Mouse (Mus musculus): ENCODE data around the gene 1700001J03Rik. TPM values are rescaled to one million over a fixed set of nuclear protein-coding genes. Genes with fewer than 3 reads are reported as not detected.
"Not testable (repeated sequence)": the region's sequence is repeated elsewhere in the genome, so short reads cannot be mapped to it uniquely, and the experiment has no call there.

1700001J03Rik gene
- polyA plus RNA-seq, 1 experiment from 2014 or later = not detected

GRCm38 (mm10) chr5:146220501-146220878 lies 35.4 kb upstream of the 1700001J03Rik start:
- peak overlapping the region; percentile 96; the same call in 1 of the 2 replicates for H3K27ac ChIP-seq (replicated peaks)
- peak overlapping the region; percentile 64 for H3K4me2 ChIP-seq (replicated peaks)
- H3K9me3 ChIP-seq = no peaks in the 10 kb centered on the region
- ATAC-seq (ENCODE audit: low FRiP score, low read depth) = peak; percentile 51; the same call in 1 of the 2 replicates
- no peak overlapping the region; the same call in 1 of the 2 replicates for H3K9ac ChIP-seq (replicated peaks)
- peaks cover 34% of the 10 kb centered on the region for H3K36me3 ChIP-seq
- peaks cover 6% of the 10 kb centered on the region for H3K4me1 ChIP-seq
- peak overlapping the region; percentile 70 for H3K4me3 ChIP-seq
- H3K27me3 ChIP-seq = no peaks in the 10 kb centered on the region
- WGBS = 8% methylated on average over 13 of the region's 13 CpGs

GRCm38 (mm10) chr5:146205537-146205936 lies 20.4 kb upstream of the 1700001J03Rik start:
- H3K36me3 ChIP-seq = peaks cover 88% of the 10 kb centered on the region
- 95% methylated on average over 5 of the region's 5 CpGs for WGBS
- no peaks in the 10 kb centered on the region for H3K4me1 ChIP-seq
- no peak overlapping the region for H3K27ac ChIP-seq (replicated peaks)
- no peak overlapping the region for H3K4me3 ChIP-seq
- no peak for ATAC-seq (ENCODE audit: low FRiP score, low read depth)
- H3K4me2 ChIP-seq (replicated peaks) = no peak overlapping the region
- no peaks in the 10 kb centered on the region for H3K9me3 ChIP-seq
- H3K9ac ChIP-seq (replicated peaks) = no peak overlapping the region
- H3K27me3 ChIP-seq = no peaks in the 10 kb centered on the region

GRCm38 (mm10) chr5:146203921-146204320 lies 18.8 kb upstream of the 1700001J03Rik start:
- Histone ChIP-seq H3K9ac (replicated peaks) (no peak overlapping the region), H3K36me3 (peaks cover 76% of the 10 kb centered on the region), H3K27me3 (no peaks in the 10 kb centered on the region), H3K27ac (replicated peaks) (no peak overlapping the region), H3K9me3 (no peaks in the 10 kb centered on the region), H3K4me1 (no peaks in the 10 kb centered on the region), H3K4me2 (replicated peaks) (no peak overlapping the region), H3K4me3 (no peak overlapping the region)
- ATAC-seq (ENCODE audit: low FRiP score, low read depth) = no peak
- 84% methylated on average over 2 of the region's 2 CpGs for WGBS

- Histone ChIP-seq H3K27me3 (no peaks in the 10 kb centered on the region), H3K4me3 (no peak overlapping the region), H3K4me2 (replicated peaks) (no peak overlapping the region), H3K9ac (replicated peaks) (no peak overlapping the region), H3K4me1 (no peaks in the 10 kb centered on the region), H3K9me3 (no peaks in the 10 kb centered on the region), H3K36me3 (peaks cover 43% of the 10 kb centered on the region), H3K27ac (replicated peaks) (no peak overlapping the region)
- 99% methylated on average over 6 of the region's 6 CpGs for WGBS
- ATAC-seq (ENCODE audit: low FRiP score, low read depth) = no peak
Measured at GRCm38 (mm10) chr5:146200580-146200979, 15.5 kb upstream of the 1700001J03Rik start.

- no peaks in the 10 kb centered on the region for H3K9me3 ChIP-seq
- H3K9ac ChIP-seq (replicated peaks) = no peak overlapping the region
- H3K36me3 ChIP-seq = peaks cover 33% of the 10 kb centered on the region
- H3K4me3 ChIP-seq = no peak overlapping the region
- H3K27ac ChIP-seq (replicated peaks) = no peak overlapping the region
- no peak for ATAC-seq (ENCODE audit: low FRiP score, low read depth)
- 85% methylated on average over 2 of the region's 2 CpGs for WGBS
- no peaks in the 10 kb centered on the region for H3K27me3 ChIP-seq
- H3K4me1 ChIP-seq = no peaks in the 10 kb centered on the region
- no peak overlapping the region for H3K4me2 ChIP-seq (replicated peaks)
Measured at GRCm38 (mm10) chr5:146199540-146199939, 14.4 kb upstream of the 1700001J03Rik start.

GRCm38 (mm10) chr5:146199073-146199472 lies 14.0 kb upstream of the 1700001J03Rik start:
- H3K27me3 ChIP-seq = no peaks in the 10 kb centered on the region
- peaks cover 28% of the 10 kb centered on the region for H3K36me3 ChIP-seq
- no peaks in the 10 kb centered on the region for H3K9me3 ChIP-seq
- no peak overlapping the region for H3K4me3 ChIP-seq
- H3K27ac ChIP-seq (replicated peaks) = no peak overlapping the region
- H3K4me1 ChIP-seq = no peaks in the 10 kb centered on the region
- H3K4me2 ChIP-seq (replicated peaks) = no peak overlapping the region
- no peak overlapping the region for H3K9ac ChIP-seq (replicated peaks)
- ATAC-seq (ENCODE audit: low FRiP score, low read depth) = no peak

- Histone ChIP-seq H3K27me3 (no peaks in the 10 kb centered on the region), H3K9ac (replicated peaks) (no peak overlapping the region), H3K4me2 (replicated peaks) (no peak overlapping the region), H3K9me3 (no peaks in the 10 kb centered on the region), H3K4me3 (no peak overlapping the region), H3K4me1 (no peaks in the 10 kb centered on the region), H3K36me3 (no peaks in the 10 kb centered on the region), H3K27ac (replicated peaks) (no peak overlapping the region)
- ATAC-seq (ENCODE audit: low FRiP score, low read depth) = no peak
- WGBS = 87% methylated on average over 8 of the region's 8 CpGs
Measured at GRCm38 (mm10) chr5:146193360-146193759, 8.3 kb upstream of the 1700001J03Rik start.

GRCm38 (mm10) chr5:146190501-146191269 lies 5.6 kb upstream of the 1700001J03Rik start:
- WGBS = 59% methylated on average over 3 of the region's 3 CpGs
- H3K9me3 ChIP-seq = no peaks in the 10 kb centered on the region
- ATAC-seq (ENCODE audit: low FRiP score, low read depth) = no peak

GRCm38 (mm10) chr5:146190093-146190492 lies 5.0 kb upstream of the 1700001J03Rik start:
- H3K27ac ChIP-seq (replicated peaks) = no peak overlapping the region
- no peak overlapping the region for H3K9ac ChIP-seq (replicated peaks)
- no peaks in the 10 kb centered on the region for H3K9me3 ChIP-seq
- 78% methylated on average over 4 of the region's 4 CpGs for WGBS
- no peak for ATAC-seq (ENCODE audit: low FRiP score, low read depth)
- H3K4me1 ChIP-seq = no peaks in the 10 kb centered on the region
- no peaks in the 10 kb centered on the region for H3K27me3 ChIP-seq
- H3K36me3 ChIP-seq = no peaks in the 10 kb centered on the region
- H3K4me2 ChIP-seq (replicated peaks) = no peak overlapping the region
- no peak overlapping the region for H3K4me3 ChIP-seq

More at GRCm38 (mm10) chr5:146190501-146191269, 5.6 kb upstream of the 1700001J03Rik start:
- Histone ChIP-seq H3K4me2 (replicated peaks) (no peak overlapping the region), H3K4me1 (no peaks in the 10 kb centered on the region), H3K27me3 (no peaks in the 10 kb centered on the region), H3K9ac (replicated peaks) (no peak overlapping the region), H3K27ac (replicated peaks) (no peak overlapping the region), H3K4me3 (no peak overlapping the region), H3K36me3 (no peaks in the 10 kb centered on the region)

GRCm38 (mm10) chr5:146188712-146189111 lies 3.6 kb upstream of the 1700001J03Rik start:
- no peak overlapping the region for H3K4me3 ChIP-seq
- no peak for ATAC-seq (ENCODE audit: low FRiP score, low read depth)
- no peaks in the 10 kb centered on the region for H3K27me3 ChIP-seq
- no peak overlapping the region for H3K4me2 ChIP-seq (replicated peaks)
- 88% methylated on average over 7 of the region's 7 CpGs for WGBS
- H3K36me3 ChIP-seq = no peaks in the 10 kb centered on the region
- no peak overlapping the region for H3K9ac ChIP-seq (replicated peaks)
- no peaks in the 10 kb centered on the region for H3K4me1 ChIP-seq
- no peak overlapping the region for H3K27ac ChIP-seq (replicated peaks)
- H3K9me3 ChIP-seq = peaks cover 6% of the 10 kb centered on the region; the same call in 1 of the 2 replicates

- Histone ChIP-seq H3K9ac (replicated peaks) (no peak overlapping the region), H3K27ac (replicated peaks) (no peak overlapping the region), H3K27me3 (no peaks in the 10 kb centered on the region), H3K4me1 (no peaks in the 10 kb centered on the region), H3K9me3 (peaks cover 11% of the 10 kb centered on the region; the same call in 1 of the 2 replicates), H3K4me3 (no peak overlapping the region), H3K36me3 (no peaks in the 10 kb centered on the region), H3K4me2 (replicated peaks) (no peak overlapping the region)
- WGBS = 82% methylated on average over 1 of the region's 1 CpGs
- no peak for ATAC-seq (ENCODE audit: low FRiP score, low read depth)
Measured at GRCm38 (mm10) chr5:146188144-146188543, 3.0 kb upstream of the 1700001J03Rik start.

GRCm38 (mm10) chr5:146187441-146187840 lies 2.3 kb upstream of the 1700001J03Rik start:
- ATAC-seq (ENCODE audit: low FRiP score, low read depth); H3K27me3 ChIP-seq; H3K9ac ChIP-seq (replicated peaks); H3K27ac ChIP-seq (replicated peaks); H3K4me3 ChIP-seq; H3K36me3 ChIP-seq; H3K4me2 ChIP-seq (replicated peaks); H3K4me1 ChIP-seq: not testable (repeated sequence)
- H3K9me3 ChIP-seq = peaks cover 11% of the 10 kb centered on the region; the same call in 1 of the 2 replicates
- WGBS = 32% methylated on average over 5 of the region's 5 CpGs
